Mouse (Mus musculus): ENCODE measurements around the gene Fbxo44. TPM values are rescaled to one million over a fixed set of nuclear protein-coding genes. Genes with fewer than 3 reads are reported as not detected.

Fbxo44 gene
- polyA plus RNA-seq, 1 experiment from 2014 or later: 4.1 TPM

DNA sequence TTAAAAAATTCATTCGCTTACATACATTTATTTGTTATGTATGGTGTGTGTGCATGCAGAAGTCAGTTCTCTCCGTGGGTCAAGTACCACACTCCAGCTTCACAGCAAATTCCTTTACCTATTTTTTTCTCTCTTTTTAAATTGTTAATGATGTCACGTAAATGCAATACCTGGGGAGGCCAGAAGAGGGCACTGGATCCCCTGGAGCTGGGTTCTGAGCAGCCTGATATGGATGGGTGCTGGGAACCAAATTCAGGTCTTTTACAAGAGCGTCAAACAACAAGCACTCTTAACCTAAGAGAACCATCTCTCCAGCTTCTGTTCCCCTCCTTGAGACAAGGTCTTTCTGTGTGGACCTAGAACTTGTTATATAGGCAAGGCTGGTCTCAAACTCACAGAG is 43.6 kb downstream of the Fbxo44 start:
- no peak for ATAC-seq (ENCODE audit: low FRiP score, low TSS enrichment)
- TF ChIP-seq EP300 (optimal IDR thresholded peaks at IDR 0.05) (no peak), CTCF (IDR thresholded peaks at IDR 0.05; ENCODE audit: low read depth) (peak; percentile 43)

DNA sequence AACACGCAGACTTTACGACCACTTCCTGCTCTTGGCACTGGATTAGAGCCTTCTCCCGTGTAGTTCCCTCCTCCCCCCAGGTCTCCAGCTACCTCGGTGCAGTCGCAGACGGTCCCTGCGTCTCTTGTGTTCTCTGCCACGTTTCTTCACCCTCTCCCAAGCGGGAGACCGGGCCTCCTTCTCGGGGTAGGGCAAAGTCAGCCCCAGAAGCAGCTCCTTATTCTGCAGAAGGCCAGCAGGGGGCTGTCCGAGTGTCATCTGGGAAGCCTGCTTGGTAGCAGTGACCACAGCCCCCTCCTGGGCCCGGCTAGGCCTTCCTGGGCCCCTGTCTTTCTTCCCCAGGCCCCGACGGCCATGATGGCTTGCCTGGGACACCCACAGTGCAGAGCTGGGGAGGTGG is 44.8 kb downstream of the Fbxo44 start:
- H3K9me3 ChIP-seq (ENCODE audit: control insufficient read depth, low read length): no peaks in the 10 kb centered on the region
- no peak overlapping the region for H3K27ac ChIP-seq (replicated peaks)
- H3K27me3 ChIP-seq (ENCODE audit: control insufficient read depth, insufficient read depth, low read length): no peaks in the 10 kb centered on the region
- H3K4me3 ChIP-seq (ENCODE audit: low read depth, low read length): no peak overlapping the region
- peak; percentile 66 for TF ChIP-seq CTCF (IDR thresholded peaks at IDR 0.05; ENCODE audit: low read depth)
- TF ChIP-seq EP300 (optimal IDR thresholded peaks at IDR 0.05): no peak
- H3K9ac ChIP-seq (ENCODE audit: low read length): no peak overlapping the region
- no peak overlapping the region for H3K4me2 ChIP-seq (replicated peaks; ENCODE audit: low read depth)
- WGBS: 3% methylated on average over 15 of the region's 15 CpGs
- no peaks in the 10 kb centered on the region for H3K4me1 ChIP-seq (replicated peaks; ENCODE audit: control insufficient read depth, insufficient read depth)
- DNase-seq (ENCODE audit: low spot score) (peak; percentile 63), ATAC-seq (ENCODE audit: low FRiP score, low TSS enrichment) (no peak; the same call in 1 of the 2 replicates)
- H3K36me3 ChIP-seq (ENCODE audit: control insufficient read depth, insufficient read depth, low read length): no peaks in the 10 kb centered on the region

More for the DNA sequence above, 43.6 kb downstream of the Fbxo44 start:
- no peaks in the 10 kb centered on the region for H3K27me3 ChIP-seq (ENCODE audit: control insufficient read depth, insufficient read depth, low read length)
- H3K36me3 ChIP-seq (ENCODE audit: control insufficient read depth, insufficient read depth, low read length): no peaks in the 10 kb centered on the region
- H3K4me2 ChIP-seq (replicated peaks; ENCODE audit: low read depth): no peak overlapping the region
- H3K9me3 ChIP-seq (ENCODE audit: control insufficient read depth, low read length): no peaks in the 10 kb centered on the region
- 80% methylated on average over 4 of the region's 4 CpGs for WGBS
- H3K27ac ChIP-seq (replicated peaks): no peak overlapping the region
- no peak overlapping the region for H3K4me3 ChIP-seq (ENCODE audit: low read depth, low read length)
- H3K4me1 ChIP-seq (replicated peaks; ENCODE audit: control insufficient read depth, insufficient read depth): no peaks in the 10 kb centered on the region
- no peak overlapping the region for H3K9ac ChIP-seq (ENCODE audit: low read length)
- no peak for DNase-seq (ENCODE audit: low spot score)

DNA sequence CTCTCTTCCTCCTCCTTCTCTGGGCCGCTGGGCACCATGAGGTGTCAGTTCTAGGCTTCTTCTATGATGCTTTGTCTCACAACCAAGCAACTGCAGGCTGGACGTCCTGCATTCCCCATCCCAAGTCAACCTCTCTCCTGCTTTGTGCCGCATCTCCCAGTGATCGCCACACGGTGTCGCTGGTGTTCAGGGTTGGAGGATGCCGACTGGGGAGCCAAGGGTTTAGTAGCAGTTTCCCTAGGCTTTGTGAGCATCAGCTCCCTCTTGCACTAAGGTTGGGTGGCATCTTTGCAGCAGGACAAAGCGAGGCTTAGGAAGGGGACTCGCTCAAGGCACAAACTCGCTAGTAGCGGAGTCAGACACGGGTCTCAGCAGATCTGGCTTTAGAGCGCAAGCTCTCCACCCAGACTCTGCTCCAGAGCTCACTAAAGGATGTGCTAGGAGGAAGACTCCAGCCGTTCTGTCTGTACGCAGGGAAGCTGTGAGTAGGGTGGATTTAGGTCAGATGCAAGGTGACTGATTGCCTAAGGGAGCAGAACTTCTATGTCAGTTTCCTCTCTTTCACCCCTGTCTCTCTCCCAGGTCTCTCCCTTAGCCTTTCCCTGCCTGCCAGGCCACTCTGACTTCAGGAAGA is 45.4 kb downstream of the Fbxo44 start:
- no peaks in the 10 kb centered on the region for H3K4me1 ChIP-seq (replicated peaks; ENCODE audit: control insufficient read depth, insufficient read depth)
- no peak for TF ChIP-seq EP300 (optimal IDR thresholded peaks at IDR 0.05)
- peak; percentile 100 for TF ChIP-seq CTCF (IDR thresholded peaks at IDR 0.05; ENCODE audit: low read depth)
- WGBS: 6% methylated on average over 15 of the region's 15 CpGs
- H3K36me3 ChIP-seq (ENCODE audit: control insufficient read depth, insufficient read depth, low read length): no peaks in the 10 kb centered on the region
- H3K9ac ChIP-seq (ENCODE audit: low read length): no peak overlapping the region
- H3K27me3 ChIP-seq (ENCODE audit: control insufficient read depth, insufficient read depth, low read length): no peaks in the 10 kb centered on the region
- H3K4me2 ChIP-seq (replicated peaks; ENCODE audit: low read depth): no peak overlapping the region
- DNase-seq (ENCODE audit: low spot score): peak; percentile 89
- ATAC-seq (ENCODE audit: low FRiP score, low TSS enrichment): peak; percentile 72
- H3K4me3 ChIP-seq (ENCODE audit: low read depth, low read length): no peak overlapping the region
- H3K9me3 ChIP-seq (ENCODE audit: control insufficient read depth, low read length): no peaks in the 10 kb centered on the region
- no peak overlapping the region for H3K27ac ChIP-seq (replicated peaks)

DNA sequence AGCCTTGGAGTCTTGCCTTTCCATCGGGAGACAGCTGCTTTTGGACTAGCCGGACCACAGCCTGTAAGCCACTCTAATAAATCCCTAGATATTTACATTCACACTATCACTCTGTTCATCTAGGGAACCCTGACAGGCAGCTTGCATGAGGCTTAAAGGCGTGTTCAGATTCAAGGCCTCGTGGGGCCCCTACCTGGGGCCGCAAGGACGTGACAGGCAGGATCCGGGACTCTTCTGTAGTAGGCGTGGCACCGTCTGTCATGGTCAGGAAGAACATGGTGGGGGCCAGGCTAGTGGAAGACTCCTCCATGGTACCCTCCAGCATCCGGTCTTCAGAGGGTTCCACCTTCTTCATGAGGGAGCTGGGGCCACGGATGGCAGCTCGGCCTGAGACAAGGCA is 47.8 kb downstream of the Fbxo44 start:
- Histone ChIP-seq H3K4me3 (ENCODE audit: low read depth, low read length) (no peak overlapping the region), H3K9ac (ENCODE audit: low read length) (no peak overlapping the region), H3K4me2 (replicated peaks; ENCODE audit: low read depth) (no peak overlapping the region), H3K27ac (replicated peaks) (no peak overlapping the region), H3K4me1 (replicated peaks; ENCODE audit: control insufficient read depth, insufficient read depth) (no peaks in the 10 kb centered on the region), H3K36me3 (ENCODE audit: control insufficient read depth, insufficient read depth, low read length) (no peaks in the 10 kb centered on the region), H3K27me3 (ENCODE audit: control insufficient read depth, insufficient read depth, low read length) (no peaks in the 10 kb centered on the region), H3K9me3 (ENCODE audit: control insufficient read depth, low read length) (no peaks in the 10 kb centered on the region)
- 65% methylated on average over 12 of the region's 12 CpGs for WGBS
- DNase-seq (ENCODE audit: low spot score): no peak
- TF ChIP-seq EP300 (optimal IDR thresholded peaks at IDR 0.05) (no peak), CTCF (IDR thresholded peaks at IDR 0.05; ENCODE audit: low read depth) (no peak)
- no peak for ATAC-seq (ENCODE audit: low FRiP score, low TSS enrichment)

DNA sequence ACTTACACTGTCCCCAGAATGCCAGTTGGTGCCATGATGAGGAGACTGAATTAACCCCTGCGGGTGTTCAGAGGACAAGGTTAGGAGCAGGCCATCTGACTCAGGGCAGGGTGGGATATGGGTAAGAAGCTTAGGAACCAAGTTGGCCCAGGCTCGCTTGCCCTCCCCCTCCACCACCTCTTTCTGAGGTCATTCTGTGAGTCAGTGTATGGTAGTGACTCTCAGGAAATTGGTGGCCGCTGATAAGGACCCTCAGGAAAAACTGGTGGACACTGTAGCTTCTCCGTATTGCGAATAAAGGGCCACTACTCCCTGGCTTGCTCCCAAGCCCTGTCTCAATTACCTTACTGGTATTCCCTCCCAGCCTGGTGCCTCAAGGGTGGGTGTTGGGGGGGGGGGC is 51.1 kb downstream of the Fbxo44 start:
- TF ChIP-seq EP300 (optimal IDR thresholded peaks at IDR 0.05): no peak
- no peak for TF ChIP-seq CTCF (IDR thresholded peaks at IDR 0.05; ENCODE audit: low read depth)

DNA sequence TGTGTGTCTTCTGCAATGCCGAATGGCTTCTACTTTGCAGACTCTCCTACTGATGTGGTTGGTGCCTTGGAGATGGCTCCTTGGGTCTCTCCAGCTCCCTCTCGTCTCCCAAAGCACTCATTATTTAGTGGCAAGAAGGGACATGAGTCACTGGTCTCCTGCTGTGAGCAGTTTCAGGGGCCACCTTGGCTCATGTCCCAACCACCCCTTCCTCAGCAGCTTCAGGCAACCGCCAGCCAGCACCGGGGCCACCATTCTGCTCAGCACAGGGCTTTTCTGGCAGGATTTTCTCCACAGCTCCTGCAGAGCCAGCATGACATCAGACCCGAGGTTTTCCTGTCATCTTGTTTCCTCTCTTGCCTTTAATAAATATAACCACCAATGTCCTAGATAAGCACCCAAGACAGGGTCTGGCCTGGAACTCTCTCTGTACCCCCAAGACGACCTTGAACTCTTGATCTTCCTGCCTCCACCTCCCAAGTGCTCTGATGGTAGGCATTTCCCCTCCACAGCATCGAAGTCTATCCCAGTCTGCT is 51.6 kb downstream of the Fbxo44 start:
- Histone ChIP-seq H3K4me2 (replicated peaks; ENCODE audit: low read depth) (no peak overlapping the region), H3K9me3 (ENCODE audit: control insufficient read depth, low read length) (no peaks in the 10 kb centered on the region), H3K4me3 (ENCODE audit: low read depth, low read length) (no peak overlapping the region), H3K27me3 (ENCODE audit: control insufficient read depth, insufficient read depth, low read length) (no peaks in the 10 kb centered on the region), H3K9ac (ENCODE audit: low read length) (no peak overlapping the region), H3K36me3 (ENCODE audit: control insufficient read depth, insufficient read depth, low read length) (no peaks in the 10 kb centered on the region), H3K27ac (replicated peaks) (no peak overlapping the region), H3K4me1 (replicated peaks; ENCODE audit: control insufficient read depth, insufficient read depth) (no peaks in the 10 kb centered on the region)
- TF ChIP-seq CTCF (IDR thresholded peaks at IDR 0.05; ENCODE audit: low read depth): no peak
- no peak for TF ChIP-seq EP300 (optimal IDR thresholded peaks at IDR 0.05)
- 52% methylated on average over 7 of the region's 7 CpGs for WGBS
- ATAC-seq (ENCODE audit: low FRiP score, low TSS enrichment) (no peak), DNase-seq (ENCODE audit: low spot score) (no peak)

More for the DNA sequence above, 51.1 kb downstream of the Fbxo44 start:
- no peaks in the 10 kb centered on the region for H3K9me3 ChIP-seq (ENCODE audit: control insufficient read depth, low read length)
- WGBS: 75% methylated on average over 5 of the region's 5 CpGs
- no peaks in the 10 kb centered on the region for H3K27me3 ChIP-seq (ENCODE audit: control insufficient read depth, insufficient read depth, low read length)
- H3K27ac ChIP-seq (replicated peaks): no peak overlapping the region
- H3K4me3 ChIP-seq (ENCODE audit: low read depth, low read length): no peak overlapping the region
- ATAC-seq (ENCODE audit: low FRiP score, low TSS enrichment): no peak
- H3K4me1 ChIP-seq (replicated peaks; ENCODE audit: control insufficient read depth, insufficient read depth): no peaks in the 10 kb centered on the region
- DNase-seq (ENCODE audit: low spot score): no peak
- no peaks in the 10 kb centered on the region for H3K36me3 ChIP-seq (ENCODE audit: control insufficient read depth, insufficient read depth, low read length)
- no peak overlapping the region for H3K4me2 ChIP-seq (replicated peaks; ENCODE audit: low read depth)
- no peak overlapping the region for H3K9ac ChIP-seq (ENCODE audit: low read length)
